Mouse (Mus musculus): ENCODE results near the gene Pde4d. TPM values are rescaled to one million over a fixed set of nuclear protein-coding genes. Genes with fewer than 3 reads are reported as not detected.

Pde4d gene
- polyA plus RNA-seq, 1 experiment from 2014 or later: 13.6 TPM

- Histone ChIP-seq H3K27ac (replicated peaks; ENCODE audit: low read depth, low read length) (no peak overlapping the region), H3K4me3 (ENCODE audit: low read depth, low read length) (no peak overlapping the region), H3K4me1 (ENCODE audit: control insufficient read depth, insufficient read depth, low read length) (peaks cover 7% of the 10 kb centered on the region; the same call in 1 of the 2 replicates), H3K27me3 (replicated peaks; ENCODE audit: control insufficient read depth, insufficient read depth, low read length) (no peaks in the 10 kb centered on the region), H3K9ac (ENCODE audit: low read depth, low read length) (no peak overlapping the region), H3K4me2 (ENCODE audit: low read depth, low read length) (no peak overlapping the region), H3K36me3 (ENCODE audit: control insufficient read depth, insufficient read depth, low read length) (no peaks in the 10 kb centered on the region), H3K9me3 (ENCODE audit: control insufficient read depth, low read length) (no peaks in the 10 kb centered on the region)
- peak; percentile 52 for DNase-seq (ENCODE audit: low spot score)
- ATAC-seq (ENCODE audit: low read depth): no peak
- WGBS: 40% methylated on average over 8 of the region's 8 CpGs
These were observed 1430.6 kb downstream of the Pde4d start for GRCm38 (mm10) chr13:109880392-109880791.

GRCm38 (mm10) chr13:109881161-109881857 is 1431.6 kb downstream of the Pde4d start:
- H3K27me3 ChIP-seq (replicated peaks; ENCODE audit: control insufficient read depth, insufficient read depth, low read length): no peaks in the 10 kb centered on the region
- WGBS: 75% methylated on average over 11 of the region's 11 CpGs
- peaks cover 7% of the 10 kb centered on the region; the same call in 1 of the 2 replicates for H3K4me1 ChIP-seq (ENCODE audit: control insufficient read depth, insufficient read depth, low read length)
- H3K27ac ChIP-seq (replicated peaks; ENCODE audit: low read depth, low read length): no peak overlapping the region
- no peak overlapping the region for H3K9ac ChIP-seq (ENCODE audit: low read depth, low read length)
- no peak for ATAC-seq (ENCODE audit: low read depth)
- H3K4me2 ChIP-seq (ENCODE audit: low read depth, low read length): no peak overlapping the region
- no peak overlapping the region for H3K4me3 ChIP-seq (ENCODE audit: low read depth, low read length)
- DNase-seq (ENCODE audit: low spot score): peak; percentile 30
- H3K36me3 ChIP-seq (ENCODE audit: control insufficient read depth, insufficient read depth, low read length): no peaks in the 10 kb centered on the region
- no peaks in the 10 kb centered on the region for H3K9me3 ChIP-seq (ENCODE audit: control insufficient read depth, low read length)

- H3K27me3 ChIP-seq (replicated peaks; ENCODE audit: control insufficient read depth, insufficient read depth, low read length): no peaks in the 10 kb centered on the region
These were observed 1433.9 kb downstream of the Pde4d start for GRCm38 (mm10) chr13:109883636-109884035.

GRCm38 (mm10) chr13:109884812-109885211 is 1435.1 kb downstream of the Pde4d start:
- Histone ChIP-seq H3K9ac (ENCODE audit: low read depth, low read length) (no peak overlapping the region), H3K27ac (replicated peaks; ENCODE audit: low read depth, low read length) (no peak overlapping the region), H3K4me3 (ENCODE audit: low read depth, low read length) (no peak overlapping the region), H3K36me3 (ENCODE audit: control insufficient read depth, insufficient read depth, low read length) (no peaks in the 10 kb centered on the region), H3K4me2 (ENCODE audit: low read depth, low read length) (no peak overlapping the region), H3K4me1 (ENCODE audit: control insufficient read depth, insufficient read depth, low read length) (peaks cover 7% of the 10 kb centered on the region; the same call in 1 of the 2 replicates), H3K27me3 (replicated peaks; ENCODE audit: control insufficient read depth, insufficient read depth, low read length) (no peaks in the 10 kb centered on the region), H3K9me3 (ENCODE audit: control insufficient read depth, low read length) (no peaks in the 10 kb centered on the region)
- ATAC-seq (ENCODE audit: low read depth) (no peak), DNase-seq (ENCODE audit: low spot score) (no peak)
- 85% methylated on average over 7 of the region's 7 CpGs for WGBS

More at GRCm38 (mm10) chr13:109883636-109884035, 1433.9 kb downstream of the Pde4d start:
- Histone ChIP-seq H3K4me3 (ENCODE audit: low read depth, low read length) (no peak overlapping the region), H3K9me3 (ENCODE audit: control insufficient read depth, low read length) (no peaks in the 10 kb centered on the region), H3K9ac (ENCODE audit: low read depth, low read length) (no peak overlapping the region), H3K4me1 (ENCODE audit: control insufficient read depth, insufficient read depth, low read length) (peaks cover 7% of the 10 kb centered on the region; the same call in 1 of the 2 replicates), H3K27ac (replicated peaks; ENCODE audit: low read depth, low read length) (no peak overlapping the region), H3K36me3 (ENCODE audit: control insufficient read depth, insufficient read depth, low read length) (no peaks in the 10 kb centered on the region), H3K4me2 (ENCODE audit: low read depth, low read length) (no peak overlapping the region)
- DNase-seq (ENCODE audit: low spot score) (peak; percentile 41), ATAC-seq (ENCODE audit: low read depth) (no peak)
- WGBS: 59% methylated on average over 5 of the region's 5 CpGs

GRCm38 (mm10) chr13:109888293-109888692 is 1438.5 kb downstream of the Pde4d start:
- no peak overlapping the region for H3K9ac ChIP-seq (ENCODE audit: low read depth, low read length)
- no peaks in the 10 kb centered on the region for H3K27me3 ChIP-seq (replicated peaks; ENCODE audit: control insufficient read depth, insufficient read depth, low read length)
- H3K4me2 ChIP-seq (ENCODE audit: low read depth, low read length): no peak overlapping the region
- 80% methylated on average over 4 of the region's 4 CpGs for WGBS
- no peaks in the 10 kb centered on the region for H3K4me1 ChIP-seq (ENCODE audit: control insufficient read depth, insufficient read depth, low read length)
- no peak for DNase-seq (ENCODE audit: low spot score)
- no peak for ATAC-seq (ENCODE audit: low read depth)
- H3K4me3 ChIP-seq (ENCODE audit: low read depth, low read length): no peak overlapping the region
- no peaks in the 10 kb centered on the region for H3K36me3 ChIP-seq (ENCODE audit: control insufficient read depth, insufficient read depth, low read length)
- no peaks in the 10 kb centered on the region for H3K9me3 ChIP-seq (ENCODE audit: control insufficient read depth, low read length)
- H3K27ac ChIP-seq (replicated peaks; ENCODE audit: low read depth, low read length): no peak overlapping the region

GRCm38 (mm10) chr13:109891194-109891909 is 1441.6 kb downstream of the Pde4d start:
- no peaks in the 10 kb centered on the region for H3K4me1 ChIP-seq (ENCODE audit: control insufficient read depth, insufficient read depth, low read length)
- no peaks in the 10 kb centered on the region for H3K36me3 ChIP-seq (ENCODE audit: control insufficient read depth, insufficient read depth, low read length)
- H3K4me2 ChIP-seq (ENCODE audit: low read depth, low read length): no peak overlapping the region
- WGBS: 75% methylated on average over 6 of the region's 6 CpGs
- H3K9me3 ChIP-seq (ENCODE audit: control insufficient read depth, low read length): no peaks in the 10 kb centered on the region
- ATAC-seq (ENCODE audit: low read depth): no peak
- H3K27me3 ChIP-seq (replicated peaks; ENCODE audit: control insufficient read depth, insufficient read depth, low read length): no peaks in the 10 kb centered on the region
- H3K4me3 ChIP-seq (ENCODE audit: low read depth, low read length): no peak overlapping the region
- H3K27ac ChIP-seq (replicated peaks; ENCODE audit: low read depth, low read length): no peak overlapping the region
- no peak overlapping the region for H3K9ac ChIP-seq (ENCODE audit: low read depth, low read length)
- DNase-seq (ENCODE audit: low spot score): no peak

GRCm38 (mm10) chr13:109891910-109892265 is 1442.1 kb downstream of the Pde4d start:
- Histone ChIP-seq H3K27ac (replicated peaks; ENCODE audit: low read depth, low read length) (no peak overlapping the region), H3K27me3 (replicated peaks; ENCODE audit: control insufficient read depth, insufficient read depth, low read length) (no peaks in the 10 kb centered on the region), H3K9me3 (ENCODE audit: control insufficient read depth, low read length) (no peaks in the 10 kb centered on the region), H3K4me1 (ENCODE audit: control insufficient read depth, insufficient read depth, low read length) (no peaks in the 10 kb centered on the region), H3K9ac (ENCODE audit: low read depth, low read length) (no peak overlapping the region), H3K36me3 (ENCODE audit: control insufficient read depth, insufficient read depth, low read length) (no peaks in the 10 kb centered on the region), H3K4me2 (ENCODE audit: low read depth, low read length) (no peak overlapping the region), H3K4me3 (ENCODE audit: low read depth, low read length) (no peak overlapping the region)
- ATAC-seq (ENCODE audit: low read depth) (no peak), DNase-seq (ENCODE audit: low spot score) (no peak)
- 77% methylated on average over 4 of the region's 4 CpGs for WGBS

GRCm38 (mm10) chr13:109899442-109900428 is 1450.0 kb downstream of the Pde4d start:
- Histone ChIP-seq H3K4me3 (ENCODE audit: low read depth, low read length) (no peak overlapping the region), H3K36me3 (ENCODE audit: control insufficient read depth, insufficient read depth, low read length) (no peaks in the 10 kb centered on the region), H3K4me2 (ENCODE audit: low read depth, low read length) (no peak overlapping the region), H3K9me3 (ENCODE audit: control insufficient read depth, low read length) (no peaks in the 10 kb centered on the region), H3K9ac (ENCODE audit: low read depth, low read length) (no peak overlapping the region), H3K27me3 (replicated peaks; ENCODE audit: control insufficient read depth, insufficient read depth, low read length) (no peaks in the 10 kb centered on the region), H3K27ac (replicated peaks; ENCODE audit: low read depth, low read length) (peak overlapping the region; percentile 36), H3K4me1 (ENCODE audit: control insufficient read depth, insufficient read depth, low read length) (peaks cover 19% of the 10 kb centered on the region)
- ATAC-seq (ENCODE audit: low read depth) (no peak), DNase-seq (ENCODE audit: low spot score) (peak; percentile 69)
- 47% methylated on average over 14 of the region's 14 CpGs for WGBS

All from embryonic facial prominence, embryonic 14.5 days (tissue).